Mouse (Mus musculus) midbrain, embryonic 13.5 days (tissue): ENCODE measurements around the gene Arid1a. TPM values are rescaled to one million over a fixed set of nuclear protein-coding genes. Genes with fewer than 3 reads are reported as not detected.

Source experiments
- ATAC-seq: fragments of 200-750 bp; cut with Nextera tagmentation; 2 replicates; pipeline ENCODE4 v1.8.0; 2017; ENCODE audit warnings: mild to moderate bottlenecking, moderate TSS enrichment, moderate library complexity
- H3K27ac ChIP-seq: fragments of 300-500 bp; sonication (generic); 2 replicates; pipeline ENCODE4 v1.5.1; 2015; ENCODE audit warnings: inconsistent platforms, mild to moderate bottlenecking, moderate library complexity
- H3K27me3 ChIP-seq: fragments of 300-500 bp; sonication (generic); 2 replicates; pipeline ENCODE4 v1.6.1; 2015; ENCODE audit warnings: mild to moderate bottlenecking, inconsistent platforms
- H3K36me3 ChIP-seq: fragments of 300-500 bp; sonication (generic); 2 replicates; pipeline ENCODE4 v1.6.1; 2015; ENCODE audit warnings: mild to moderate bottlenecking, inconsistent platforms
- H3K4me1 ChIP-seq: fragments of 300-500 bp; sonication (generic); replicated peaks from 2 replicates; pipeline ENCODE4 v1.6.1; 2015; ENCODE audit warnings: inconsistent platforms
- H3K4me2 ChIP-seq: fragments of 300-500 bp; sonication (generic); replicated peaks from 2 replicates; pipeline ENCODE4 v1.6.1; 2015; ENCODE audit warnings: moderate library complexity, mild to moderate bottlenecking, inconsistent platforms
- H3K4me3 ChIP-seq: fragments of 300-500 bp; sonication (generic); replicated peaks from 2 replicates; pipeline ENCODE4 v1.5.1; 2015; ENCODE audit warnings: mild to moderate bottlenecking, inconsistent platforms
- H3K9ac ChIP-seq: fragments of 300-500 bp; sonication (generic); replicated peaks from 2 replicates; pipeline ENCODE4 v1.6.1; 2015; ENCODE audit warnings: mild to moderate bottlenecking, inconsistent platforms
- H3K9me3 ChIP-seq: fragments of 300-500 bp; sonication (generic); 2 replicates; pipeline ENCODE4 v1.6.1; 2016; ENCODE audit warnings: mild to moderate bottlenecking, inconsistent platforms
- WGBS: fragments of 180-500 bp; shearing (Covaris S2); methylation state at CpG from one replicate; pipeline ENCODE4 v1.1.7; 2015; 5-methylcytosine and 5-hydroxymethylcytosine counted together
- microRNA-seq: library from miRNA; unstranded; fragments of <30 nt; microRNA quantifications from one replicate; pipeline ENCODE4, GENCODE M21; 2016
- polyA plus RNA-seq: library from polyadenylated mRNA; unstranded; fragments of >200 nt; fragmentation: Nextera tagmentation; extraction: Ambion mirVana; gene quantifications from 2 replicates; pipeline ENCODE4 v1.2.1, GENCODE M21; 2015

Gene Arid1a
- polyA plus RNA-seq, 1 experiment from 2014 or later = 47.1 TPM

DNA sequence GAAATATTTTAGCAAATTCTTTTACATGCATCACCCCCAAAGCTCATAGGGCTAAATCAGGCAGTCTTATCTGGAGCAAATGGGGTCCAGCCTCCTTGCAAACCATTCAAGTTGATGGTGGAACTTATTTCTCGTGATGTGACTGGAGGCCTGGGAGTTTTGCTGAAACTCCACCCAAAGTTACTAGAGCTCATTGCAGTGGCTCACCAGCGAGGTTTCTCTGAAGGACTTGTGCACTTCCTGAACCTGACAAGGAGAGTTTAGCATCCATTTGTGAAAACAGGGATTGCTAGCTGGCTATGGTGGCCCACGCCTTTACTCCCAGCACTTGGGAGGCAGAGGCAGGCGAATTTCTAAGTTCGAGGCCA is 122.5 kb downstream of the Arid1a start:
- WGBS = 78% methylated on average over 5 of the region's 5 CpGs
- H3K9me3 ChIP-seq = no peaks in the 10 kb centered on the region
- no peak for ATAC-seq
- no peak overlapping the region for H3K4me2 ChIP-seq
- H3K4me3 ChIP-seq = no peak overlapping the region
- H3K36me3 ChIP-seq = 0 out of 2 replicates have a peak, but pooled peaks cover 4% of the 10 kb centered on the region
- H3K4me1 ChIP-seq = peaks cover 31% of the 10 kb centered on the region
- H3K27me3 ChIP-seq = no peaks in the 10 kb centered on the region
- 0 out of 2 replicates have a peak overlapping the region, but pooled peaks have one; percentile 86 for H3K27ac ChIP-seq
- H3K9ac ChIP-seq = no peak overlapping the region

DNA sequence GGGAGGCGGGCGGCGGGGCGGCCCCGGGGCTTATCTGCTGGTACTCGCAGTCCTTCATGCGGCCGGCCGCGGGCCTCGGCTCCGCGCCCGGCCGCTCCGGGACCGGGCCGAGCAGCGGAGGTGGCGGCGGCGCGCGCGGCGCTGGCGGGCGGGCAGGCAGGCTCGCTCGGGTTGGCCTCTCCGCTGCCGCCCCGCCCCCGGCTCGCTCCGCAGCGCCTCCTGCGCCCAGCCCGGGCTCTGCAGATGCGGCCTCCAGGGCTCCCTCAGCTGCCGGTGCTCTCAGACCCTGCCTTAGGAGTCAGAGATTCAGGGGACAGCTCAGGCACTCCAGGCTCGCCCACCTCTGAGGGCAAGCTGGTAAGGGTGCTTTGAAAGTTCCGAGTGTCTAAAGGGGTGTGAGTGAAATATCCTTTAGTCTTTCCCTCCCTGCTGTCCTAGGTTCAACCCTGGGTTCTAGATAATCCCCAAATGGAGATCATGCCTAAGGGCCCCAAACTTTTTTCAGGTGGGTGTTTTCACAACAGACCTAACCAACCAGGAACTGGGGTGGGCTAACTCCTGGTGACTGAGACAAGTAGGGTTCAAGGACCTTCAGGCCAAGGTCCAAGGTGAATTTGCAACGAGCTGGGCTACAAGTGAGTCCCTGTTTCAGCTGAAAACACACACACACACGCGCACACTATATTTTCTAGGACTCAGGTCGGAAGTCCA is 123.1 kb downstream of the Arid1a start:
- H3K36me3 ChIP-seq = 0 out of 2 replicates have a peak, but pooled peaks cover 4% of the 10 kb centered on the region

DNA sequence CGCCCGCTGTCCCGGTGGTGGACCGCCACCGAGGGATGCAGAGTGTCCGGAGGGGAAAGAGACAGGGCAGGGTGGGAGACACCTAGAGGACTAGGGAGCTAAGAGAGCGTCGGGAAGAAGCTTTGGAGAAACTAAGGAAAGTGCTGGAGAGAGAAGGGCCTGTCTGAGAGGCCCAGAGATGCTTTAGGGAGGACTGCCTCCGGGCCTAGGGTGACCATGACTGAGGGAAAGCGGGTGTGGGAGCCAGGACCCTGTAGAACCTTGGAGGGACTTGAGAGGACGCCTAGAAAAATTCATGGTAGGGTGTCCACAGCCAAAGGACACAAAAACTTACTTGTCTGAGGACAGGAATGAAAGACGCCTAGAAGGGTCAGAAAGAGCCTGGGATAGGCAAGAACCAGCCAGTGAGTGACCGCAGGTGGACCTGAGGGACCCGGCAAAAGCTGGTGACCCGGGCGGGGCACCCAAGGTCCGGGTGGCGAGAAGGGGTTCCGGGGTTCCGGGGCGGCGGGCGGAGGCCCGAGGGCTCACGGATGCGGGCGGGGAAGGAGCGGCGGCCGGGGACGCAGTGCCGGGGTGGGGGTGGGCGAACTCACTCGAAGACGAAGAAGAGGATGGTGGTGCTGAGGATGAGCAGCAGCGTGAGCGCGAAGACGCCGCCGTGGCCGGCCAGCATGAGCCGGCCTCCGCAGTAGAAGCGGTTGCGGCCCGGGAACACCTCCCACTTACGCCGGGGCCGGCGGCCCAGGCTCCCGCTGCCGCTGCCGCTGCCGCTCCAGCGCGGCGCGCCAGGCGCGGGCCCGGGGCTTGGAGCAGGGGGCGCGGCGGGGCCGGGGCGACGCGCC is 123.9 kb downstream of the Arid1a start:
- WGBS = 2% methylated on average over 62 of the region's 69 CpGs
- Histone ChIP-seq H3K4me1 (peaks cover 31% of the 10 kb centered on the region), H3K4me2 (peak overlapping the region; percentile 91), H3K4me3 (peak overlapping the region; percentile 82), H3K27me3 (no peaks in the 10 kb centered on the region), H3K36me3 (0 out of 2 replicates have a peak, but pooled peaks cover 4% of the 10 kb centered on the region), H3K27ac (peak overlapping the region; percentile 86), H3K9ac (peak overlapping the region; percentile 92), H3K9me3 (no peaks in the 10 kb centered on the region)
- ATAC-seq = peak; percentile 79

More for the DNA sequence above, 123.1 kb downstream of the Arid1a start:
- WGBS = 8% methylated on average over 47 of the region's 47 CpGs
- Histone ChIP-seq H3K27me3 (no peaks in the 10 kb centered on the region), H3K9me3 (no peaks in the 10 kb centered on the region), H3K27ac (peak overlapping the region; percentile 86), H3K4me3 (peak overlapping the region; percentile 82), H3K9ac (peak overlapping the region; percentile 92), H3K4me1 (peaks cover 31% of the 10 kb centered on the region), H3K4me2 (peak overlapping the region; percentile 91)
- ATAC-seq = peak; percentile 94

GRCm38 (mm10) chr4:133631769-133632411 is 124.7 kb downstream of the Arid1a start:
- Histone ChIP-seq H3K4me1 (peaks cover 31% of the 10 kb centered on the region), H3K4me2 (peak overlapping the region; percentile 91), H3K4me3 (peak overlapping the region; percentile 82), H3K36me3 (peaks cover 6% of the 10 kb centered on the region), H3K9ac (peak overlapping the region; percentile 92), H3K27ac (no peak overlapping the region), H3K27me3 (no peaks in the 10 kb centered on the region), H3K9me3 (no peaks in the 10 kb centered on the region)
- 37% methylated on average over 9 of the region's 9 CpGs for WGBS
- no peak for ATAC-seq

DNA sequence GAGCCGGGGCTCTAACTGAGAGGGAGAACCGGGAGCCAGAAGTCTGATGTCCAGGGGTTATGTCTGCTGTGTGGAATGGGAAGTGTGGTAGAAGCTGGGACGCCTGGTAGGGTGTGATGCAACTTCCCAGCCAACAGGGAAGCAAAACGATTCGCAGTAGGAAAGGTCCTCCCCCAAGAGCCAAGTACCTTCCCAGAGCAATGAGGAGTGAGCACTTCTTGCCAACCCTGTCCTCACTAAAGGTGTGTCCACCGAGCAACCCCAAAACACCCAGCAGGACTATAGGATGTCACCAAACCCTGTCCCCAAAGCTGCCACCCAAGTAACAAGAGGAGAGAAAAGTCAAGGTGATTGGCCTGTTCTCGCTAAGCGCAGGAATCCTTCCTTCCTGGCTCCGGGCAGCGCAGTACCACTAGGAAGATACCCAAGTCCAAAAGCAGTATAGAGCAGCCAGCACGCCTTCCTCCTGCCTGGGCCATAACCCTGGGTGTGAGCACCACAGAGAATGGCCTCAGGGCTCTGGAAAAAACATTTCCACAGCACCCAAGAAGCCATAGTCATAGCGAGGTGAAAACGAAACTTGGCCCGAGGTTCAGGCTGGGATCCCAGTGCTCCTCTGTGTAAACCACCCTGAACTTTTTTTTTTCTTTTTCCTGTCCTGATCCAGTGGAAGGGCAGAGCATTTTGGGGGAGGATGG is 125.3 kb downstream of the Arid1a start:
- Histone ChIP-seq H3K36me3 (peaks cover 13% of the 10 kb centered on the region), H3K4me2 (peak overlapping the region; percentile 91; the same call in 1 of the 2 replicates), H3K9ac (peak overlapping the region; percentile 15; the same call in 1 of the 2 replicates), H3K27ac (no peak overlapping the region), H3K4me3 (peak overlapping the region; percentile 82; the same call in 1 of the 2 replicates), H3K9me3 (no peaks in the 10 kb centered on the region), H3K27me3 (no peaks in the 10 kb centered on the region), H3K4me1 (peaks cover 31% of the 10 kb centered on the region)
- 91% methylated on average over 14 of the region's 14 CpGs for WGBS
- ATAC-seq = no peak

DNA sequence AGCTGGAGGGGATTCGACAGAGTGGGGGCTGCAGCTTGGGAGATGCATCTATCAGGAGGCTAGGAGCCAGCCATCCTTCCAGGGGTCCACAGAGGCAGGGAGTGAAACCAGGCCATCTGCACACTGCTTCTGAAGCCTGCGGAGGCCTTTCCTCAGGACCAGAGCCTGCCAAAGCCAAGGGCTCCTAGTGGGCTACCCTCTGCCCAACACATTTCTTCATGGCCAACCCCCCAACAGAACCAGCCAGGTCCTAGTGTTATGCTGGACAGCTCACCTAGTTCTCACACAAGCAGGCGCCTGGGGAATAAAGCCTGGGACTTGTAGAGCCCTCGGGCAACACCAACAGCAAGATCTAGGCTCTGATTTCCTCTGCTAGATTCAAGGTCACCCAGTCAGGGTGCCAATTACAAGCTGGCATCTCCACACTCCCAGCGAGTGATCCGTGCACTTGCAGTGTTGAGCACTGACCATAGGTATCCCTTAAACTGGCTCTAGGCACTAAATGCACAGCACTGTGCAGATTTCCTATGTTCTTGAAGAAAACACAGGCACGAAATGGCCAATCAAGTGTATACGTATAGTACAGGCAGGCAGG is 126.1 kb downstream of the Arid1a start:
- H3K4me3 ChIP-seq = no peak overlapping the region
- no peak overlapping the region for H3K4me2 ChIP-seq
- no peaks in the 10 kb centered on the region for H3K9me3 ChIP-seq
- peaks cover 31% of the 10 kb centered on the region for H3K4me1 ChIP-seq
- 92% methylated on average over 8 of the region's 8 CpGs for WGBS
- H3K9ac ChIP-seq = 0 out of 2 replicates have a peak overlapping the region, but pooled peaks have one; percentile 14
- peaks cover 21% of the 10 kb centered on the region for H3K36me3 ChIP-seq
- ATAC-seq = no peak
- no peaks in the 10 kb centered on the region for H3K27me3 ChIP-seq
- no peak overlapping the region for H3K27ac ChIP-seq

- Histone ChIP-seq H3K4me3 (no peak overlapping the region), H3K9ac (no peak overlapping the region), H3K27ac (no peak overlapping the region), H3K4me2 (no peak overlapping the region), H3K27me3 (no peaks in the 10 kb centered on the region), H3K9me3 (no peaks in the 10 kb centered on the region), H3K4me1 (peaks cover 31% of the 10 kb centered on the region), H3K36me3 (peaks cover 32% of the 10 kb centered on the region)
- 90% methylated on average over 7 of the region's 7 CpGs for WGBS
- no peak for ATAC-seq
Observed at GRCm38 (mm10) chr4:133629191-133629590, 127.4 kb downstream of the Arid1a start.

Small RNAs within 50 kb of the gene (microRNA-seq; reads per million reads assigned to microRNA genes)
- not detected for gene Mir7227

Other genes starting within 250 kb of the Arid1a start
- gene Kdf1, start 237.8 kb downstream of the Arid1a start, polyA plus RNA-seq = 0.15 and 0.24 TPM in 2 replicates
- gene Nudc, start 210.8 kb downstream of the Arid1a start, polyA plus RNA-seq = 256 and 272 TPM in 2 replicates
- gene Nr0b2, start 203.4 kb downstream of the Arid1a start, polyA plus RNA-seq = not detected in 2 replicates
- 7.6 and 7.8 TPM in 2 replicates for gene Gpatch3, start 182.0 kb downstream of the Arid1a start, polyA plus RNA-seq
- gene Gpn2, start 172.4 kb downstream of the Arid1a start, polyA plus RNA-seq = 20.6 and 23.5 TPM in 2 replicates
- 0.89 and 1.2 TPM in 2 replicates for gene Sfn, start 154.6 kb downstream of the Arid1a start, polyA plus RNA-seq
- 3.5 and 4.1 TPM in 2 replicates for gene Zdhhc18, start 106.6 kb downstream of the Arid1a start, polyA plus RNA-seq
- 13.7 and 16.0 TPM in 2 replicates for gene Pigv, start 84.1 kb downstream of the Arid1a start, polyA plus RNA-seq
- gene Rps6ka1, start 131.0 kb upstream of the Arid1a start, polyA plus RNA-seq = 19.0 and 19.2 TPM in 2 replicates
- 1,712 and 1,823 TPM in 2 replicates for gene Hmgn2, start 211.9 kb upstream of the Arid1a start, polyA plus RNA-seq
- gene Dhdds, start 244.1 kb upstream of the Arid1a start, polyA plus RNA-seq = 42.0 and 44.7 TPM in 2 replicates